Mouse (Mus musculus): ENCODE results near the gene Leng1. TPM values are rescaled to one million over a fixed set of nuclear protein-coding genes. Genes with fewer than 3 reads are reported as not detected.
A peak's percentile ranks its signal among the peaks of the same experiment; 100 is the strongest.

The Leng1 gene
- polyA plus RNA-seq, 1 experiment from 2014 or later = 21.4 TPM

DNA sequence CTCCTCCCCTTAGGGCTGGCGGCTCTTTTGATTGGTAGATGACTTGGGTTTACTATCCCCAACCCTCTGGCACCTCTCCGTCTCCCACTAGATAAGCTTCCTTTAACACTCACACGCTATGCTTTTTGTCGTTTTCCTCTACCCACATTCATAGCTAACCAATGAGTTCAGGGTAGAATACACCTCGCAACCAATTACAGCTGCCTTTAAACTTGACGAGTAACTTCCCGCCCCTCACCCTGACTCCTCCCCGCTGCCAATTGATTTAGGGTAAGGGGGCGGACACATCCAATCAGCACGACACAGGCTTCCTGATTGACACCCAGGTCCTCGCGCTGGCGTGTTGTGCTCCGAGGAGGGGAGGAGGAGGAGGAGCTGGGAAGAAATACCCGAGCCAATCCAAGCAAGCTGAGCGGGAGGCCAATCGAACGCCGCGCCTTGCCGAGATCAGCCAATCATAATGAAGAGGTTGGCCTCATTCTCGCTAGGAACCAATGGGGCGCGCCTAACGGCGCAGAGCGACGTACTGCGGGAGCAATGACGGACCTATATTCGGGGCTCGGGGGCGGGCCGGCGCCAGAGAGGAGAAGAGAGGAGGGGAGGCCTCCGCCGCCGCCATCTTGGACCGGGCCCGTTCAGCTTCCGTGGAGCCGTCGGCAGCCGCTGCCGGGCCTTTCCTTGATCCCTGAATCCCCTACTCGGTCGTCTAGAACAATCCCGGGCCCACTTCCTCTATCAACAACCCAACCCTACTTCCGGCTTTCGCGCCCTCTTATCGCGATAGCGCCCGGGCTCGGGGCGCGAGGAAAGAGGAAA is 20.8 kb downstream of the Leng1 start, which contains the start of gene Cnot3:
Gene Cnot3, plus strand, starts transcription at position 597 of the 816 bp plus-strand sequence.
- WGBS = under 1% methylated on average over 58 of the region's 58 CpGs
- peak within 1 kb of the TSS; percentile 99 for H3K4me3 ChIP-seq
- peaks cover 30% of the 10 kb centered on the region for H3K36me3 ChIP-seq
- peak within 1 kb of the TSS; percentile 97 for H3K27ac ChIP-seq
- H3K9me3 ChIP-seq (replicated peaks) = no peaks in the 10 kb centered on the region
- peak within 1 kb of the TSS; percentile 99 for H3K9ac ChIP-seq
- peak; percentile 99 for ATAC-seq (ENCODE audit: low FRiP score)
- peaks cover 35% of the 10 kb centered on the region for H3K4me1 ChIP-seq
- H3K27me3 ChIP-seq = no peaks in the 10 kb centered on the region
- peak within 1 kb of the TSS; percentile 95 for H3K4me2 ChIP-seq (replicated peaks)

- peaks cover 35% of the 10 kb centered on the region for H3K4me1 ChIP-seq
- H3K9ac ChIP-seq = no peak overlapping the region
- no peaks in the 10 kb centered on the region for H3K9me3 ChIP-seq (replicated peaks)
- peaks cover 33% of the 10 kb centered on the region for H3K36me3 ChIP-seq
- no peaks in the 10 kb centered on the region for H3K27me3 ChIP-seq
- H3K4me3 ChIP-seq = peak overlapping the region; percentile 99
- peak; percentile 0; the same call in 1 of the 2 replicates for ATAC-seq (ENCODE audit: low FRiP score)
- H3K4me2 ChIP-seq (replicated peaks) = peak overlapping the region; percentile 57
- peak overlapping the region; percentile 19; the same call in 1 of the 2 replicates for H3K27ac ChIP-seq
- 2% methylated on average over 11 of the region's 11 CpGs for WGBS
Observed at GRCm38 (mm10) chr7:3644348-3644671, 21.3 kb downstream of the Leng1 start.

- Histone ChIP-seq H3K4me2 (replicated peaks) (peak overlapping the region; percentile 57), H3K4me3 (peak overlapping the region; percentile 99), H3K36me3 (peaks cover 38% of the 10 kb centered on the region), H3K27me3 (no peaks in the 10 kb centered on the region), H3K27ac (no peak overlapping the region), H3K4me1 (peaks cover 34% of the 10 kb centered on the region), H3K9me3 (replicated peaks) (no peaks in the 10 kb centered on the region), H3K9ac (no peak overlapping the region)
- no peak for ATAC-seq (ENCODE audit: low FRiP score)
- WGBS = 22% methylated on average over 9 of the region's 9 CpGs
Observed at GRCm38 (mm10) chr7:3643843-3644242, 21.8 kb downstream of the Leng1 start.

GRCm38 (mm10) chr7:3643412-3643811 is 22.2 kb downstream of the Leng1 start:
- Histone ChIP-seq H3K4me2 (replicated peaks) (no peak overlapping the region; the same call in 1 of the 2 replicates), H3K27ac (no peak overlapping the region), H3K4me3 (no peak overlapping the region), H3K9me3 (replicated peaks) (no peaks in the 10 kb centered on the region), H3K9ac (no peak overlapping the region), H3K27me3 (no peaks in the 10 kb centered on the region), H3K36me3 (peaks cover 42% of the 10 kb centered on the region), H3K4me1 (peaks cover 30% of the 10 kb centered on the region)
- 74% methylated on average over 5 of the region's 5 CpGs for WGBS
- no peak for ATAC-seq (ENCODE audit: low FRiP score)

- H3K4me3 ChIP-seq = peak overlapping the region; percentile 67
- H3K27me3 ChIP-seq = no peaks in the 10 kb centered on the region
- H3K4me2 ChIP-seq (replicated peaks) = peak overlapping the region; percentile 99
- H3K27ac ChIP-seq = no peak overlapping the region
- 60% methylated on average over 3 of the region's 3 CpGs for WGBS
- ATAC-seq (ENCODE audit: low FRiP score) = peak; percentile 29
- H3K9ac ChIP-seq = peak overlapping the region; percentile 82
- H3K4me1 ChIP-seq = peaks cover 26% of the 10 kb centered on the region
- peaks cover 43% of the 10 kb centered on the region for H3K36me3 ChIP-seq
- H3K9me3 ChIP-seq (replicated peaks) = no peaks in the 10 kb centered on the region
Observed at GRCm38 (mm10) chr7:3630478-3630815, 35.2 kb downstream of the Leng1 start.

- H3K36me3 ChIP-seq = peaks cover 37% of the 10 kb centered on the region
- H3K9ac ChIP-seq = peak within 1 kb of the TSS; percentile 82
- peak within 1 kb of the TSS; percentile 99 for H3K4me2 ChIP-seq (replicated peaks)
- peak within 1 kb of the TSS; percentile 67 for H3K4me3 ChIP-seq
- H3K9me3 ChIP-seq (replicated peaks) = no peaks in the 10 kb centered on the region
- H3K27me3 ChIP-seq = no peaks in the 10 kb centered on the region
- peak; percentile 89 for ATAC-seq (ENCODE audit: low FRiP score)
- H3K27ac ChIP-seq = peak within 1 kb of the TSS; percentile 73; the same call in 1 of the 2 replicates
- H3K4me1 ChIP-seq = peaks cover 26% of the 10 kb centered on the region
- WGBS = 2% methylated on average over 47 of the region's 47 CpGs
Observed at GRCm38 (mm10) chr7:3629543-3630477, 35.8 kb downstream of the Leng1 start, which contains the start of the genes Tfpt and Prpf31. TSS of gene Tfpt (minus strand) at chr7:3629929. TSS of gene Prpf31 (plus strand) at chr7:3629985.

- Histone ChIP-seq H3K9ac (peak overlapping the region; percentile 82), H3K27ac (peak overlapping the region; percentile 2; the same call in 1 of the 2 replicates), H3K27me3 (no peaks in the 10 kb centered on the region), H3K4me3 (peak overlapping the region; percentile 67), H3K9me3 (replicated peaks) (no peaks in the 10 kb centered on the region), H3K4me2 (replicated peaks) (peak overlapping the region; percentile 99), H3K36me3 (peaks cover 36% of the 10 kb centered on the region), H3K4me1 (peaks cover 26% of the 10 kb centered on the region)
- WGBS = 42% methylated on average over 4 of the region's 4 CpGs
- peak; percentile 43 for ATAC-seq (ENCODE audit: low FRiP score)
Observed at GRCm38 (mm10) chr7:3629030-3629429, 36.6 kb downstream of the Leng1 start.

DNA sequence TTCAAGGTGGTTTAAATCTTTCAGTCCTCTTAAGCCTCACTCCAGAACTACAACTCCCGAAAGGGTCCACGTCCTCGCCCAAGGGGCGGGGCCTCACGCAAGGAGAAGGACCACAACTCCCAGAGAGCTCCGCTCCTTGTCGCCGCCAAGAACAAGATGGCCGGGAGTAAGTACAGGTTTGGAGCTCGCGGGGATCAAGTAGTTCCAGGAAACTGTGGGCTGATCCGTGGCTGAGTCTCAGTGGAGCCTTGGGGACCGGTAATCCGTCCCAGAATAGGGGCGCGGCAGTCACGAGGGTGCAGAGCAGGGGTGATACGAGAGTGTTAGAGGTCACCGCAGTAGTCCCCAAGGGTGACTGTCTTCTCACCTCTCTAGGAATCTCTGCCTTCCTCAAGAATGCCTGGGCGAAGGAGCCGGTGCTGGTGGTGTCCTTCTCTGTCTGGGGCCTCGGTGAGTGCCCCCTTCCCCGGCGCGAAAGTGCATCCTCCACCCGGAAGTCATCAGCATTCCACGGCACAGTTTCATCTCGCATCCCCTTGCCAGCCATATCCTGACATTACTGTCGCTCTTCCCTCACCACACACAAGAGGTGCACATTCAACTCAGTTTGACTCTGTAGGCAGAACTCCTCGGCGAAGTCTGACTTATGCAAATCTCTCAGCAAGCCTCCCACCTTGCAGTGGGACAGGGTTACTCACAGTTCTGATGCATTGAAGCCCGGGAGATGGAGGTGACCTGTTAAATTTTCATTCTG is 48.2 kb downstream of the Leng1 start, which contains the start of gene Ndufa3:
Gene Ndufa3, plus strand, starts transcription at position 132 of the 754 bp plus-strand sequence.
- peaks cover 32% of the 10 kb centered on the region for H3K36me3 ChIP-seq
- no peaks in the 10 kb centered on the region for H3K9me3 ChIP-seq (replicated peaks)
- WGBS = 2% methylated on average over 31 of the region's 32 CpGs
- no peaks in the 10 kb centered on the region for H3K27me3 ChIP-seq
- peak within 1 kb of the TSS; percentile 57 for H3K27ac ChIP-seq
- H3K4me3 ChIP-seq = peak within 1 kb of the TSS; percentile 79
- ATAC-seq (ENCODE audit: low FRiP score) = peak; percentile 96
- peak within 1 kb of the TSS; percentile 83 for H3K4me2 ChIP-seq (replicated peaks)
- H3K9ac ChIP-seq = peak within 1 kb of the TSS; percentile 83
- H3K4me1 ChIP-seq = peaks cover 12% of the 10 kb centered on the region

DNA sequence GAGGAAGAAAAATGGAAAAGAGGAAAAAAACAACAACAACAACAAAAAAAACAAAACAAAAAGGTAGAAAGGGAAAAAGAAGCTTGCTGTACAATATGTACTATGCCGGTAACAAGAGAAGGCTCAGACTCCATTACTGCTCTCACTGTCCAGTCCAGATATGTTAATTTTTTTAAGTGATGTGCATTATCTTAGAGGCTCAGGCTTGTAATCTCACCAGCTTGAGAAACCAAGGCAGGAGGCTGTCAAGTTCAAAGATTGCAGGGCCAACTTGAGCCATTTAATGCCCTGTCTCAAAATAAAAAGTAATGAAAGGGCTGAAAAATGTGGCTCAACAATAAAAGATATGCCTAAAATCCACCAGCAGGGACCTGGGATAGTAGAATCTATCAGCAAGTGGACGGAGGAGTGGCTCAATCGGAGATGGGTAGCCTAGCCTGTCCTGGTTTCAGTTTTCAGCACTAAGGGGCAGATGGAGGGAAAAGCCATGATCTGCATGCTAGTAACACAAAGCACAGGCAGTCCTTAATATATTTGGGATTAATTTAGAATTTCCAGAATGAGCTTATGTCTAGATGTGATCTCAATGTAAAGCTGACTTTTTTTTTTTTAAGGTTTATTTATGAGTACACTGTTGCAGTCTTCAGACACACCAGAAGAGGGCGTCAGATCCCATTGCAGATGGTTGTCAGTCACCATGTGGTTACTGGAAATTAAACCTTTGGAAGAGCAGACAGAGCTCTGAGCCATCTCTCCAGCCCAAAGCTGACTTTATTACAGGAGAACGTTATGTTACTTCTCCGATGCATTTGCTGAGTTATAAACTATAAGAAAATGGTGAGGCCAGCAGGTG is 49.0 kb downstream of the Leng1 start:
- WGBS = 40% methylated on average over 6 of the region's 6 CpGs
- H3K4me3 ChIP-seq = peak overlapping the region; percentile 79; the same call in 1 of the 2 replicates

DNA sequence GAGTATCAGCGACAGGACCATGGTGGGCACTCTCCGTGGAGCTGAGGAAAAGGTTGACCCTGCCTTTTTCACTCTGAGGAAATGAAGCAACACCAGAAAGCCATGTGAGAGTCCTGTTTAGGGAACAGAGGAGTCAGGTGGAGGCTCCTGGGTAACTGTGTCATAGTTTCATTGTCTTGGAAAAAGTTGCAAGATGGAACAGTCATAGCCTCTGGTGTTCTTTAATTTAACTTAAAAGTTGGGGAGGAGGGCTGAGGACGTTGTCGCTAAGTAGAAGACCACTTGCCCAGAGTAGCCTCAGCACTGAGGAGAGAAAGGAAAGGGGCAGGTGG is 49.6 kb downstream of the Leng1 start, which contains the start of gene Oscar:
Gene Oscar, minus strand, starts transcription at position 101 of the 332 bp plus-strand sequence.
- no peak within 1 kb of the TSS for H3K4me2 ChIP-seq (replicated peaks)

More for the DNA sequence above, 49.0 kb downstream of the Leng1 start:
- peak; percentile 42 for ATAC-seq (ENCODE audit: low FRiP score)
- Histone ChIP-seq H3K4me2 (replicated peaks) (no peak overlapping the region), H3K9me3 (replicated peaks) (no peaks in the 10 kb centered on the region), H3K27me3 (no peaks in the 10 kb centered on the region), H3K4me1 (peaks cover 12% of the 10 kb centered on the region), H3K27ac (no peak overlapping the region), H3K36me3 (peaks cover 24% of the 10 kb centered on the region), H3K9ac (no peak overlapping the region)

DNA sequence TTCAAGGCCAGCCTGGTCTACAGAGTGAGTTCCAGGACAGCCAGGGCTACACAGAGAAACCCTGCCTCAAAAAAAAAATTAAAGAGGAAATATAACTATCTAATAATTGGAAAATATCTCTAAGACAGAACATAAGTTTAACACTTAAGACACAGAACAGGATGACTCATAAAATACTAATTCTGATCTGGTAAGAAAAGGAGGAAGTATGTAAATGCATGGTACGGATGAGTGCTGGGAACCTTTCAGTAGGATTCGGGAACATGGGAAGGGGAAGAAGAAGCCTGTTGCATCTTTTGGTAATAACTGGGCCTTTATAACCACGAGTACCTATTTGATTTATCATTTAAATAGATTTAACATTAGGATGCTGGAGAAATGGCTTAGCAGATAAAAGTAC is 51.6 kb downstream of the Leng1 start:
- H3K36me3 ChIP-seq = peaks cover 4% of the 10 kb centered on the region; the same call in 1 of the 2 replicates
- H3K9me3 ChIP-seq (replicated peaks) = no peaks in the 10 kb centered on the region
- H3K4me2 ChIP-seq (replicated peaks) = no peak overlapping the region
- H3K4me3 ChIP-seq = no peak overlapping the region
- 81% methylated on average over 3 of the region's 3 CpGs for WGBS
- H3K27me3 ChIP-seq = no peaks in the 10 kb centered on the region
- H3K9ac ChIP-seq = no peak overlapping the region
- ATAC-seq (ENCODE audit: low FRiP score) = no peak
- H3K4me1 ChIP-seq = peaks cover 12% of the 10 kb centered on the region
- H3K27ac ChIP-seq = no peak overlapping the region

More for the DNA sequence above, 49.6 kb downstream of the Leng1 start, which contains the start of gene Oscar:
- ATAC-seq (ENCODE audit: low FRiP score) = no peak
- Histone ChIP-seq H3K4me1 (peaks cover 12% of the 10 kb centered on the region), H3K36me3 (peaks cover 20% of the 10 kb centered on the region), H3K27me3 (no peaks in the 10 kb centered on the region), H3K27ac (no peak within 1 kb of the TSS), H3K4me3 (peak within 1 kb of the TSS; percentile 79; the same call in 1 of the 2 replicates), H3K9me3 (replicated peaks) (no peaks in the 10 kb centered on the region), H3K9ac (no peak within 1 kb of the TSS)
- 80% methylated on average over 4 of the region's 4 CpGs for WGBS

Measured in hindbrain, embryonic 12.5 days (tissue).